In genomic region chr3:137146062-137146461, GRCm38 (mm10) we compare ENCODE assay signal across 22 mouse cellular contexts.
DNase-seq lines count a peak whose midpoint lies in the region; ATAC-seq and TF ChIP-seq lines count a peak whose summit lies in the region.
"Had no signal": no experiment of that assay in that cellular context is flagged by ENCODE, and none has a peak within 500 bp of the region (broad histone marks: within the 10 kb centered on the region; RNA-seq: fewer than 3 reads in every experiment).

No protein-coding gene starts in this region.

- no peak overlapping the region for H3K4me2 ChIP-seq in kidney, postnatal 0 days (ENCODE audit: low read length)
- H3K4me2 ChIP-seq: embryonic facial prominence, embryonic 13.5 days; hindbrain, embryonic 15.5 days; limb, embryonic 13.5 days; midbrain, embryonic 12.5 days; neural tube, embryonic 15.5 days had no signal

- intact Hi-C loops in heart, adult 2 months (cut with DNase I) = loop anchor here (2.0 to 10.0 kb wide), 3 partner anchors 273 to 606 kb away; partner anchors contain the start of gene Ddit4l
- intact Hi-C loops in heart, postnatal 14 days (cut with DNase I) = loop anchor here (5.0 kb wide), 2 partner anchors 201 to 606 kb away; no protein-coding TSS in a partner anchor

- no peak overlapping the region for H3K27ac ChIP-seq in heart, adult 2 months
- no peak overlapping the region for H3K27ac ChIP-seq in kidney, postnatal 0 days
- H3K27ac ChIP-seq: embryonic facial prominence, embryonic 13.5 days; heart, embryonic 10.5 days; hindbrain, embryonic 15.5 days; limb, embryonic 13.5 days; liver, embryonic 14.5 days; midbrain, embryonic 12.5 days; neural tube, embryonic 15.5 days had no signal

- H3K4me3 ChIP-seq in heart, adult 2 months = no peak overlapping the region
- H3K4me3 ChIP-seq in kidney, postnatal 0 days (replicated peaks; ENCODE audit: low read depth, low read length) = no peak overlapping the region
- H3K4me3 ChIP-seq in lung, adult 2 months (replicated peaks; ENCODE audit: extremely low read depth, low read depth, low read length) = no peak overlapping the region
- H3K4me3 ChIP-seq: embryonic facial prominence, embryonic 13.5 days; heart, embryonic 10.5 days; hindbrain, embryonic 15.5 days; limb, embryonic 13.5 days; midbrain, embryonic 12.5 days; neural tube, embryonic 15.5 days had no signal

- TF ChIP-seq EP300 in heart, adult 2 months (IDR thresholded peaks at IDR 0.05; ENCODE audit: insufficient read depth, low read depth, low read length) = no peak

- no peak overlapping the region for H3K9ac ChIP-seq in heart, adult 2 months (ENCODE audit: low read depth, low read length)
- no peak overlapping the region for H3K9ac ChIP-seq in kidney, postnatal 0 days (ENCODE audit: low read depth, low read length)
- H3K9ac ChIP-seq: embryonic facial prominence, embryonic 13.5 days; hindbrain, embryonic 15.5 days; limb, embryonic 13.5 days; liver, embryonic 14.5 days; midbrain, embryonic 12.5 days; neural tube, embryonic 15.5 days had no signal

- no peaks in the 10 kb centered on the region for H3K9me3 ChIP-seq in kidney, postnatal 0 days (replicated peaks; ENCODE audit: low read length)
- H3K9me3 ChIP-seq: embryonic facial prominence, embryonic 13.5 days; heart, embryonic 10.5 days; hindbrain, embryonic 15.5 days; limb, embryonic 13.5 days; midbrain, embryonic 12.5 days; neural tube, embryonic 15.5 days had no signal

- TF ChIP-seq POLR2A in heart, adult 2 months (IDR thresholded peaks at IDR 0.05; ENCODE audit: insufficient read depth, low read depth, low read length) = no peak
- TF ChIP-seq POLR2A in lung, adult 2 months (IDR thresholded peaks at IDR 0.05; ENCODE audit: borderline replicate concordance, extremely low read depth, low read depth, low read length) = no peak

- H3K4me1 ChIP-seq in heart, adult 2 months (ENCODE audit: control insufficient read depth, insufficient read depth, low read length) = no peaks in the 10 kb centered on the region; the same call in 1 of the 2 replicates
- H3K4me1 ChIP-seq in kidney, postnatal 0 days (replicated peaks; ENCODE audit: insufficient read depth, low read length) = no peaks in the 10 kb centered on the region
- peaks cover 2% of the 10 kb centered on the region; the same call in 1 of the 2 replicates for H3K4me1 ChIP-seq in lung, adult 2 months (ENCODE audit: control insufficient read depth, insufficient read depth, low read length)
- H3K4me1 ChIP-seq: embryonic facial prominence, embryonic 13.5 days; heart, embryonic 10.5 days; limb, embryonic 13.5 days; midbrain, embryonic 12.5 days; neural tube, embryonic 15.5 days had no signal

- TF ChIP-seq CTCF in heart, adult 2 months (IDR thresholded peaks at IDR 0.05) = peak; percentile 70
- TF ChIP-seq CTCF in kidney, postnatal 0 days (IDR thresholded peaks at IDR 0.05; ENCODE audit: low read depth) = peak; percentile 54
- no peak for TF ChIP-seq CTCF in lung, adult 2 months (IDR thresholded peaks at IDR 0.05; ENCODE audit: insufficient read depth, low read length)

- ATAC-seq in kidney, postnatal 0 days (replicated peaks; ENCODE audit: low FRiP score, low read depth) = no peak
- ATAC-seq: forebrain, embryonic 14.5 days had no signal

- H3K79me2 ChIP-seq in heart, adult 2 months (replicated peaks; ENCODE audit: control insufficient read depth, insufficient read depth, low read length) = no peaks in the 10 kb centered on the region

- peaks cover under 1% of the 10 kb centered on the region; the same call in 1 of the 2 replicates for H3K36me3 ChIP-seq in heart, adult 2 months (ENCODE audit: control insufficient read depth, insufficient read depth, low read length)
- H3K36me3 ChIP-seq in kidney, postnatal 0 days (ENCODE audit: insufficient read depth, low read length) = no peaks in the 10 kb centered on the region
- H3K36me3 ChIP-seq: embryonic facial prominence, embryonic 13.5 days; heart, embryonic 10.5 days; hindbrain, embryonic 15.5 days; limb, embryonic 13.5 days; midbrain, embryonic 12.5 days; neural tube, embryonic 15.5 days had no signal

- DNase-seq in heart, adult 2 months = no peak
- no peak for DNase-seq in heart, postnatal 14 days
- DNase-seq in kidney, postnatal 0 days (ENCODE audit: low spot score) = peak; percentile 44
- no peak for DNase-seq in kidney, postnatal 10 days
- DNase-seq in lung, postnatal 36 days = peak; percentile 60
- no peak for DNase-seq in lung, adult 2 months
- peak; percentile 72 for DNase-seq in retina, postnatal 1 day
- no peak for DNase-seq in frontal cortex, adult 2 months (ENCODE audit: extremely low spot score in 1 of 2, low spot score in 1 of 2)
- DNase-seq: adrenal gland, adult 8-10 months; cerebellum, adult 9-11 months; gastrocnemius, postnatal 36 days; kidney, adult 18-20 months; kidney, postnatal 4 days; right cerebral cortex, postnatal 25 days had no signal

- no peaks in the 10 kb centered on the region for H3K27me3 ChIP-seq in heart, adult 2 months (ENCODE audit: control insufficient read depth, insufficient read depth, low read length)
- H3K27me3 ChIP-seq in kidney, postnatal 0 days (ENCODE audit: insufficient read depth, low read length) = no peaks in the 10 kb centered on the region
- H3K27me3 ChIP-seq: embryonic facial prominence, embryonic 13.5 days; hindbrain, embryonic 15.5 days; limb, embryonic 13.5 days; midbrain, embryonic 12.5 days; neural tube, embryonic 15.5 days had no signal

Comparison
In these comparisons a context has a peak if more than half of its experiments do, and no peak if none do; other contexts are left out.
1. DNase-seq: peak in kidney, postnatal 0 days (single experiment), lung, postnatal 36 days (single experiment) and retina, postnatal 1 day (single experiment); none in heart, adult 2 months (0 of 2), heart, postnatal 14 days (0 of 2), kidney, postnatal 10 days (single experiment), lung, adult 2 months (single experiment) and frontal cortex, adult 2 months (0 of 2).